Mouse (Mus musculus) adrenal gland, adult 2 months (tissue): Measurements from ENCODE around the gene Wdr46. TPM values are rescaled to one million over a fixed set of nuclear protein-coding genes. Genes with fewer than 3 reads are reported as not detected.

Source experiments
- DNase-seq: peaks from one replicate; pipeline ENCODE4 v3.0.0; 2021
- polyA plus RNA-seq: library from polyadenylated mRNA; depleted of rRNA; stranded (reverse); fragments of >200 nt; gene quantifications from 2 replicates; pipeline ENCODE4 v1.2.3, GENCODE M21; 2012
- total RNA-seq, 2 experiments: library from RNA; stranded (reverse); gene quantifications; 2 replicates each; pipeline ENCODE4 v1.2.3; 2021

The Wdr46 gene
- total and polyA plus RNA-seq, 3 experiments: 25.6 to 38.4 (median 35.4) TPM

- DNase-seq: no peak
Measured at GRCm38 (mm10) chr17:33911052-33911812, 29.2 kb upstream of the Wdr46 start.

GRCm38 (mm10) chr17:33911813-33912414 lies 28.5 kb upstream of the Wdr46 start:
- DNase-seq: peak; percentile 16

- no peak for DNase-seq
Measured at GRCm38 (mm10) chr17:33913264-33913663, 27.2 kb upstream of the Wdr46 start.

- no peak for DNase-seq
Measured at GRCm38 (mm10) chr17:33913905-33914304, 26.6 kb upstream of the Wdr46 start.

GRCm38 (mm10) chr17:33914969-33915391 lies 25.5 kb upstream of the Wdr46 start:
- no peak for DNase-seq

- peak; percentile 97 for DNase-seq
Measured at GRCm38 (mm10) chr17:33915671-33916250, 24.7 kb upstream of the Wdr46 start, which contains the start of the genes Tapbp and Zbtb22. Tapbp (plus strand) TSS chr17:33915899. Zbtb22 (plus strand) TSS chr17:33915904.

GRCm38 (mm10) chr17:33916294-33916693 lies 24.2 kb upstream of the Wdr46 start:
- DNase-seq: no peak

GRCm38 (mm10) chr17:33916847-33917655 lies 23.4 kb upstream of the Wdr46 start:
- peak; percentile 28 for DNase-seq

GRCm38 (mm10) chr17:33917656-33918292 lies 22.7 kb upstream of the Wdr46 start:
- peak; percentile 26 for DNase-seq

GRCm38 (mm10) chr17:33918293-33919203 lies 21.9 kb upstream of the Wdr46 start:
- peak; percentile 39 for DNase-seq

GRCm38 (mm10) chr17:33919351-33920281 lies 20.8 kb upstream of the Wdr46 start:
- DNase-seq: peak; percentile 93

GRCm38 (mm10) chr17:33920282-33921097 lies 20.0 kb upstream of the Wdr46 start:
- peak; percentile 88 for DNase-seq

- DNase-seq: no peak
Measured at GRCm38 (mm10) chr17:33921361-33921760, 19.1 kb upstream of the Wdr46 start.

GRCm38 (mm10) chr17:33924577-33925283 lies 15.7 kb upstream of the Wdr46 start:
- DNase-seq: no peak

- no peak for DNase-seq
Measured at GRCm38 (mm10) chr17:33925406-33926116, 14.9 kb upstream of the Wdr46 start.

- DNase-seq: no peak
Measured at GRCm38 (mm10) chr17:33926207-33926932, 14.1 kb upstream of the Wdr46 start.
